Mouse (Mus musculus) spleen, postnatal 4 days (tissue): ENCODE results near the gene Anapc11.
"Not testable (repeated sequence)": the region's sequence is repeated elsewhere in the genome, so short reads cannot be mapped to it uniquely, and the experiment has no call there.

Experiments used
- DNase-seq, 2 experiments: peaks; one replicate each; pipeline ENCODE4 v3.0.0; 2022; ENCODE audit warnings: low spot score in 2 of 2

The Anapc11 gene

DNA sequence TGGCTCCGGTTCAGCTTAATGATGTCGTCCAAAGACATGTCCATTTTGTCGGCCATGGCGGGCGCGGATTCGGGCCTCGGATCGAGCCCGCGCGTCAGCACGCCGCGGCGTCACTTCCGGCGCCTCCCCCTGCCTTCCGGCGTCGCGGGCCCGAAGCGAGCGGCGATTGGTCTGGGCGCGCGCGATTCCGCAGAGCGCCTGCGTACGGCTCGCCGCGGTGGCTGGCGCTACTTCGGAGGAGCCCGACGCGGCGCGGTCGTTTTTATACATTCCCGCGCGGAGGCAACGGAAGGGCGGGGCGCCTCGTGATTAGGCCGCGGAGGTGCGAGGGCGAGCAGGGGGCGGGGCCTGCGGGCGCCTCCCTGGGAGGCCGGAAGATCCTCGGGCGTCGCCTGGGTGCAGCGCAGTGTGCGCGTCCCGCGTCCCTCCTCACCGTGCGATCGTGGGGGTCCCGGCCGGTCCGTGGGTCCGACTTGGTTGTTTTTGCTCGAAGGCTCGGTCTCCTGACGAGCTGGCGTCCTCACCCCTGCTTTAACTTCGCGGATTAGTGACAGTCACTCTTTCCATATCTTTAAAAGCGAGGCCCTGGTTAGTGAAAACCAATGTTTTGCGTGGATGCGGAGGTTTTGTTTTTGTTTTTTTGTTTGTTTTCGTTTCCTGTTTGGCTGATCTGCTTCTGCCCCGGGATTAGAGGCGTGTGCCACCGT lies at the start of gene Anapc11, which contains the start of gene Alyref:
Gene Anapc11, plus strand, starts transcription at position 139 of the 707 bp plus-strand sequence.
Gene Alyref, minus strand, starts transcription at position 83 of the 707 bp plus-strand sequence.
- DNase-seq, result peak; percentile 94 to 97

DNA sequence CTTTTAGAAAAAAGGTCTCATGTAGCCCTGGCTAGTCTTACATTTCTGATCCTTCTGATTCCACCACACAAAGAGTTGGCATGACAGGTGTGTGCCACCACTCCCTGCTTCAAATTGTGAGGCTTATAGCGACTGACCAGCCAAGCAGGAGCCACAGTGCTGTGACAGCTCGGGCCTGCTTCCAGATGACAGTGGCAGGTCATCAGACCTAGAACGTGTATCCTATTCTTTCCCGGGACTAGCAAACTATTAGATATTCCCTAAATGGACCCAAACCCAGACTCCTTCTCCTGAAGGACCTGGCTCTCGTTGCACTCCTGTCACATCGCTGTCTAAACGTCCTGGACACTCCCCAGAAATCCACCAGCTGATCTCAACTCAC lies 49.4 kb upstream of the Anapc11 start:
- peak in 1 of 2 experiments; percentile 64 for DNase-seq

DNA sequence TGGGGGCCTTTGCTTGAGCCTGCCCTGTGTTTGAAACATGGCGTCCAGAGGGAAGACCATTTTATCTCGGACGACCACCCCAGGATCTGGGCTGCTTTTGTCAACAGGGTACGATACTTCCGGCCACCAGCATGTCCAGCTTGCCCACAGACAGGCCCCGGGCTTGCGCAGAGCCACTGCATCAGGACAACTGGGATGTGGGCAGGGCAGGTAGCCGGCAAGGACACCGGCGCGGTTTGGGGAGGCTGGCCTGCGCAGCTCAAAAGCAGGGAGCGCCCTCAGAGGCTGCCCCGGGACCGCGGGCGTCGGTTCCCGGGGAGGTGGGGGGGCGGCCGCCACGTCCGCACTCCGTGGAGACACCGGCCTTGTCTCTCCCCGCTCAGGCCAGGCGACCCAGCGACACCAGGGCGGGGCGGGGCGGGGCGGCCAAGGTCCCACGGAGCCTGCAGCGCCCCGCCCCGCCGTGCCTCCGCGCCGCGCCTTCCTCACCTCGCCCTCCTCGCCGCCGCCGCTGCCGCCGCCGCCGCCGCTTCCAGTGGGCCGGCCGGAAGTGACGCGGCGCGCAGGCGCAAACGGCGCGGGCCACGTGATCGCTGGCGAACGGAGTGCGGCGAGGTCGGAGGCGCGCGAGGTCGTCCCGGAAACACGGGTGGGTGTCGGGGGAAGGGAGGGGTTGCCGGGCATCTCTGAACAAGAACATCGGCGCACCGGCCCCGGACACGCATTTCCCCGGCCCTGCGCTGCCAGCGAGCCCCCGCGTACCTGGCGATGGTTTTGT lies 48.9 kb upstream of the Anapc11 start, which contains the start of gene Mcrip1:
Gene Mcrip1, minus strand, starts transcription at position 560 of the 778 bp plus-strand sequence.
- DNase-seq, result peak; percentile 92 to 98

- DNase-seq, result peak in 1 of 2 experiments; percentile 63
Observed at GRCm38 (mm10) chr11:120549986-120550809, 48.0 kb upstream of the Anapc11 start.

- peak in 1 of 2 experiments; percentile 62 for DNase-seq
Observed at GRCm38 (mm10) chr11:120550810-120551440, 47.3 kb upstream of the Anapc11 start, which contains the start of gene Ppp1r27. Gene Ppp1r27 (minus strand): TSS chr11:120551132.

DNA sequence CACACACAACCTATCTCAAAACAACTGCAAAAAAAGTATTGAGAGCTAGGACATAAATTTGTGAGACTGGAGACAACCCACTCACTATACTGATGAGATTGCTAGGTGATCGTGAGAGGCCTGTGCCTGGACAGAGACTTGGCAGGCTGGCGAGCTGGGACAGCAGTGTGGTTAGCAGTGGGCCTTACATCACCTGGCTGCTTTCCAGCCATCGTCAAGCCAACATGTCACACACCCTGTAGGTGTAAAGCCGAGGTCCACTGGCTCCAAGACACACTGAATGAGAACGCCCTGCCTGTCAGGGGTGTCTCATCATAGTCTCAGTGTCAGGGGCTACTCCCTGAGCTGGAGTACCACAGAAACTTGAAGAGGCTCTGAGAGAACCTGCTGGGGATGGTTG lies 45.5 kb upstream of the Anapc11 start:
- DNase-seq, result no peak

DNA sequence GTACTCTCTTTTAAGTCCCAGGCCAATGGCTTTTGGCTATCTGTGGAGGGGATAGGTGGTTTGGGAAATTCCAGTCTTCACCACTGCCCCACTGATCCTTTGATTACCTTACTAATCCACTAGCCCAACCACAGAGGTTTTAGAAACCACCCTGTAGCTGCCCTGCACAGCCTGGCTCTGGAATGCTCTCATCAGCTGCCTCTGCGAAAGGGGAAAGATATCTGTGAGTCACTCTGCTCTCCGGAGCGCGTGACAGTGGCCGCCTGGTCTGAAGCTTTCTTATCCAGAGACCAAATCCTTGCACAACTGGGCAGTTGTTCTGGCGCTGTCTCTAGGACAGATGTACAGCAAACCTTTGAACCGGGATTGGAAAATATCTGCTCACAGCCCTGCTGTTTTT lies 43.4 kb upstream of the Anapc11 start:
- DNase-seq, result no peak

DNA sequence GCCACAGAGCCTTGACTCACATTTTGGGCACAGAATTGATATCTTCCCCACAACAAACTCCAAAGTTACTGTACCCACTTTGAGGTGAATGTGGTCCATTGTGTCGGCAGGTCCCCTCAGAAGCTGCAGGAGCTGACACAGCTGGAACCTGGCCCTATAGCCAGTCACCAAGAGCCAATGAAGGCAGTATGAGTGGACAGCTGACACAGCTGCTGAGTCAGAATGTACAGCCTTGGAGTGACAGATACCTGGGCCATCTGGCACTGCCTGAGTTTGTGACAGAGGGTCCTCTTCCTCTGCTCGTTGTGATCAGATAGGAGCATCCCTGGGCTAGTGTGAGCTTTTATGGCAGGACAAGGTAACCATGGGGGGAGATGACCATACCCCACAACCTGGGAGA lies 43.0 kb upstream of the Anapc11 start:
- no peak for DNase-seq

DNA sequence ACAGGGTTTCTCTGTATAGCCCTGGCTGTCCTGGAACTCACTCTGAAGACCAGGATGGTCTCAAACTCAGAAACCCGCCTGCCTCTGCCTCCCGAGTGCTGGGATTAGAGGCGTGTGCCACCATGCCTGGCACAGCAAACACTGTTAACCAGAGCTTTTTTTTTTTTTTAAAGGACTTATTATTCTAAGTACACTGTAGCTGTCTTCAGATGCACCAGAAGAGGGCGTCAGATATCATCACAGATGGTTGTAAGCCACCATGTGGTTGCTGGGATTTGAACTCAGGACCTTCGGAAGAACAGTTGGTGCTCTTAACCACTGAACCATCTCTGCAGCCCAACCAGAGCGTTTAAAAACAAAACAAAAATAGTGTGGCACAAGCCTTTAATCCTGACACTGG lies 39.4 kb upstream of the Anapc11 start:
- not testable (repeated sequence) for DNase-seq

DNA sequence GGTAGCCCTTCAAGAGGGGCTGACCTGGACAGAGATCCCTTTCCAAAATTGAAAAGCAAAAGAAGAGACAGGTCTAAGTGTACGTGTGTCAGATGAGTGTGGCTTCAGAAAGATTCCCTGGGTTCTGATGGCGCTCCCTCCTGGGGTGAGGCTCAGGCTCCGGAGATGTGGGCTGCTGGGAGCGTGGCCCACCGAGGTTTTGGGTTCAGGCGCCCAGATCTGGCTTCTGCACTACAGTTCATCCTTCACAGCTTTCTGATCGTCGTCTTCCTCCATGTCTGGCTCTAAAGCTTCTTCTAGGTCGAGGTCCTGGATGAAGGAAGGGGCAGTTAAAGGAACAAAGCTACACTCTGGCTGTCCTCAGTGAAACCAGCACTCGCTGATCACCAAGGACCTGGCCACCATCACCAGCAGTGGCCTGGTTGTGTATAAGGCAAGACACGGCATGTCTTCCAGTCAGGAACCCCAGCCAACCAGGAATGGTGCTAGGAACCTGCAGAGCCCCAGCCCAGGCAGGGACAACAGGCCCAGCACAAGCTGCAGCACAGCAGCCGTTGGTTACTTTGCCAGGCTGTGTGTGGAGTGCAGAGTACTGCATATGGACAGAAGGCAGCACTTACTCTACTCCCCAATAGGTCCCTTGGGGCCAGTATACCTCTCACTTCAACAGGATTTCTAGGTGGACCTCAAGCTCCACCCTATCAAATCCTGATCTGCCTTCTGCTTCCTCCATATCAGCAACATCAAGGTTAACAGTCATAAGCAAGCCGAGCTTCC lies 37.1 kb upstream of the Anapc11 start:
- DNase-seq, result no peak

DNA sequence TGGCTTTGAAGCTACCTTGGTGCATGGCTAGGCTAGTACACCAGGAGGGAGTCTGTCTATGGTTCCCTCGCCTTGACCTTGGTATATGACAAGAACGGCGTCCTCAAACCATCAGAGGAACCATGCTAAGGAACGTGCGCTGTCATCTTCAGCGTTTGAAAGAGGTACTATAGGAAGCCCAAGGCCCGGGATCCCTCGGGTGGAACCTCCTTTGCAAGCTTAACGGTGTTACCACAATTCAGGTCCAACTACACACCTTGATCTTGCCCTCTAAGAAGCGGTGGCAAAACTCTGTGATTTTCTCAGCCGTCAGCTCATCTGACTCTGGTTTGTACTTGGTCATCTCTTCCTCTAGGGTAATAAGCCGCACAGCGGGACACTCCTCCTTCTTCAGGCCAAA lies 35.3 kb upstream of the Anapc11 start:
- DNase-seq, result peak in 1 of 2 experiments; percentile 57

- DNase-seq, result no peak
Observed at GRCm38 (mm10) chr11:120565114-120565513, 33.1 kb upstream of the Anapc11 start.

DNA sequence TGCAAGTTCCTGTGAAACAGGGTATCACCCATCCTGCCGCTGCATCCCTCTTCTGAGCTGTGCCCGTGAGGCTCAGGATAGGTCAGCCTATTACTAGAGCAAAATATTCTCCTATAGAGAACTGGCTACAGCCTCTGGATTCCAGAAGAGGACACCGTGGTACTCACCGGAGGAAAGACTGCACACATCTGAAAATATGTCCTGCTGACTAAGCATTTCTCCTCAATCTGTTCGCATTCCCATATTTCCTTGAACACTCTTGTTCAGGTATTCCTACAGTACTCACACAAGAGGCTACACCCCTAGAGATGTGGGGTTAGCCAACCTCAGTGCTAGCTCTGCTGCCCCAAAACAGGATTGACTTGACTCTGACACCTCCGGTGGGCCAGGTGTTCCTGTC lies 29.9 kb upstream of the Anapc11 start:
- no peak for DNase-seq

DNA sequence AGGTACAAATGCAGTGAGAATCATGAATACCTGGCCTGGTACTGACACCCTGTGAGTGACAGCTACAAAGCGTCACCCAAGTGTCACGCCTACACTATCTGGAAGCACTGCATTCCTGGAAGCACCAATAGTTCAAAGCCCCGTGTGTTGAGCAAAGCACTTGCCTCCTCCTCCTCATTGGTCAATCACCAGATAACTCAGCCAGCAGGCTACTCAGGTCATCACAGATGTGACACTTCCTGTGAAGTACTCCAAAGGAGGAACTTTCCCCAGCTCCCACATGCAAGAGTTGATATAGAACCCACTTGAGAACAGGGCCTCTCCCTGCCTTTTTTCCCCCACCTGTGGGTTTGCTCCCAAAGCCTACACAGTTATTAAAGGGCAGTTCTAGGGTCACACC lies 27.1 kb upstream of the Anapc11 start:
- no peak for DNase-seq

GRCm38 (mm10) chr11:120571754-120572416 lies 26.3 kb upstream of the Anapc11 start:
- DNase-seq, result no peak

DNA sequence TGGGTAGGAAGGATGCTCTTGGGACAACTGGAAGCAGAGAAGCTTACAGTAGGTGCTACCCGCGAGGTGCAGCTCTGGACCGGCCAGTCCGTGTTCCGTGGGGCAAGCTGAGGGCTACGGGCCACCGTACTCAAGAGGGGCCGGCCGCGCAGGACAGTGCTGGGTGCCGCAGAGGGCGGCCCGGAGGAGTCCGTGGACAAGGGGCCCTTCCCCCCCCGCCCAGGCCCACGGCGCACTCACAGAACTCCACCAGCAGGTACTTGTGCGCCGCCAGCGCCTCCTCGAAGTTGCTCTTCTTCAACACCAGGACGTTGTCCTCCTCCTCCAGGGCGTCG lies 25.8 kb upstream of the Anapc11 start:
- DNase-seq, result no peak

DNA sequence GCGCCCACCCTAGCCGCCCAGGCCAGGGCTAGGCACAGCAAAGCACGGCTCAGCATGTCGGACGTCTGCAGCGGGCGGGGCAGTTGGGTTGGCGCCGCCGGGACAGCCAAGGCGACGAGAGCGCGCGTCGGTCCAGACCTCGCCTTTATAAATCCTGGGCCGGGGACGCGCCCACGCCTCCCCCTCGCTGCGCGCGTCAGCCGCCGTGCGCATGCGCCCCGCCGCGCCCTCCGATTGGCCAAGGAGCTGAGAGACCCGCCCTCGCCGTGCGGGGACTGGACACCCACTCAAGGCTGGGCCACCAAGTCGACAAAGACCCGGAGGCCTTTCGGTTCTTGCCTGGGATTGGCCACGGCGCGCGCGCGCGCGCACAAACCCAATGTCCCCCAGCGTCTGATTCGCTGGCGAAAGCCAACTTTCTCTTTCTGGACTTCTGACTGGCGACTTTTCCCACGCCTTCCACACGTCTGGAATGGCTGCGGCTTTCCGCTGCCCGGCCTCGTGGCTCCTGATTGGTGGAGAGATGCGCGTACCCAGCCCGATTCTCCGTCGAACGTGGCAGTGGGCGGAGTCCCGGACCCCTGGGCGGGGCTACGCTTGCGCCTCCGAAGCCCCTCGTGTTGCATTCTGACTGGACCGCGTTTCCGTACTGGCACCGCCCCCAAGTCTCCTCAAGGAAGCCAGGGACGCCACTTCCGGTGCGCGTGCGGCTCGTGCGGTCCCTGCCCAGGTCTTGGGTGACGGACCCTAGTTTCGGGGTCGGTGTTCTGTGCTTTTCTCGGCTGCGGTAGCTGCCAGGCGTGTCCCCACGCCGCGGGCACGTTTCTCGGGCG lies 25.3 kb upstream of the Anapc11 start, which contains the start of gene P4hb:
Gene P4hb, minus strand, starts transcription at position 502 of the 833 bp plus-strand sequence.
- DNase-seq, result peak; percentile 99 to 100

DNA sequence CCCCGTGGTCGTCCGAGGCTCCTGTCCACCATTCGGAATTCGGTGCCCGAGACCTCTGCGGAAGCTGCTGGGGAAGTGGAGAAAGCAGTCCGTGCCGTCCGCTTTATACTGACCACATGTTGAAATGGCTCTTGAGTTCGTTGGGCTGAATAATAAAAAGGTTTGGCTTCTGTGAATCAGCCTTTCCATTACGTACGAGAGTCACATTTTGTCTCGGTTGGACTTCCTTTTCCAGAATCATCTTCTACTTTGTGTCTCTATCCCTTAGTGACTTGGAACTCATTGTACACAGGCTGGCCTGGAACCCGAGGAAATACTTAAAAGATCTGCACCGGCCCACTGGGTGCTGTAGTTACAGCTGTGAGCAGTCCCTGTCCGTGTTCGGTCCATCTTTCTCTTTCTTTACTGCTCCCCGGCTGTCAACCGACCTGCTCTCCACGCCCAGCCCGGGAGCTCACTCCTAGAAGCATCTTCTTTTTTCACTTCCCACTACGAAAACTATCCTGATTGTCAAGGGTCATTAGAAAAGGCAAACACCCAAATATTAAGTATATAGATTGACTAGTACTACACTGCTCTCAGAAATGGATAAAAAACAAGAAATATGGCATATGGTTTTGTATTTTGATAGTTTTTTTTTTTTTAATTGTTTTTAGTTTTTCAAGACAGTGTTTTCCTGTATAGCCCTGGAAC lies 24.5 kb upstream of the Anapc11 start:
- DNase-seq, result no peak

- no peak for DNase-seq
Observed at GRCm38 (mm10) chr11:120574278-120574600, 24.0 kb upstream of the Anapc11 start.
